Mouse (Mus musculus) myocyte (in vitro differentiated cells): Measurements from ENCODE around the gene Dzip1l.

Experiments used
- E2F4 ChIP-seq: IDR thresholded peaks from one replicate; pipeline ENCODE4 v1.6.1; 2011; ENCODE audit warnings: mild to moderate bottlenecking, control low read depth, moderate library complexity; ENCODE audit not compliant: insufficient read depth
- MAX ChIP-seq: IDR thresholded peaks from one replicate; pipeline ENCODE4 v1.6.1; 2011; ENCODE audit warnings: low read depth, mild to moderate bottlenecking, control low read depth
- MYOD1 ChIP-seq, 3 experiments: IDR thresholded peaks; one replicate each; pipeline ENCODE4 v1.6.1; 2011; ENCODE audit warnings: control low read depth in 2 of 3, low read depth in 2 of 3, mild to moderate bottlenecking in 2 of 3, moderate library complexity in 1 of 3; ENCODE audit not compliant: insufficient read length in 2 of 3, control insufficient read depth in 1 of 3
- MYOG ChIP-seq, 3 experiments: IDR thresholded peaks; one replicate each; pipeline ENCODE4 v1.6.1; 2011; ENCODE audit warnings: control low read depth in 2 of 3, low read depth in 2 of 3, mild to moderate bottlenecking in 2 of 3; ENCODE audit not compliant: insufficient read length in 2 of 3, control insufficient read depth in 1 of 3, insufficient read depth in 1 of 3
- POLR2A ChIP-seq: IDR thresholded peaks from one replicate; pipeline ENCODE4 v1.6.1; 2011; ENCODE audit warnings: low read depth, mild to moderate bottlenecking, control low read depth, moderate library complexity; ENCODE audit not compliant: insufficient read length
- POLR2AphosphoS2 ChIP-seq: IDR thresholded peaks from one replicate; pipeline ENCODE4 v1.6.1; 2011; ENCODE audit warnings: low read depth, control low read depth; ENCODE audit not compliant: insufficient read length
- REST ChIP-seq: IDR thresholded peaks from one replicate; pipeline ENCODE4 v1.6.1; 2011; ENCODE audit warnings: mild to moderate bottlenecking, control low read depth, moderate library complexity; ENCODE audit not compliant: insufficient read depth, insufficient read length
- SRF ChIP-seq: IDR thresholded peaks from one replicate; pipeline ENCODE4 v1.6.1; 2011; ENCODE audit warnings: low read depth; ENCODE audit not compliant: control insufficient read depth, insufficient read length
- TCF12 ChIP-seq: IDR thresholded peaks from one replicate; pipeline ENCODE4 v1.6.1; 2011; ENCODE audit warnings: mild to moderate bottlenecking, control low read depth; ENCODE audit not compliant: poor library complexity, insufficient read depth, severe bottlenecking
- USF1 ChIP-seq: IDR thresholded peaks from one replicate; pipeline ENCODE4 v1.6.1; 2011; ENCODE audit warnings: low read depth, mild to moderate bottlenecking, control low read depth, moderate library complexity

DNA sequence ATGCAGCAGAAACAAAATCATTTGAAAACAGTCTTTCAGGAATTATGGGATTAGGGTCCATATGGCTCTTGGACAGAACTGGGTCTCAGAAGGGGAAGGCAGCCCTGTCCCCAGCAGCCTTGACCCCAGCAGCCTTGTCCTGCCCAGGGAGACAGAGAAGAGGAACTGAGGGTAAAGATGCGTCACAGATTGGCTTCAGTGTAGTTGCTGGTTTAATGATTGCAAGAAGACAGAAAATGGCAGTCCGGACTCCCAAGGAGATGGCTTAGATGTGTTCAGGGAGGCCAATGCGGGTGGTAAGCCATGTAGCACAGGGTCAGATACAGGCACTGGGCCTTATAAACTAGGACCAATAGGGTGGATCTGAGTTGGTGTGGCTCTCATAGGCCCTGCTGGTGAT, 46.4 kb downstream of the Dzip1l start:
- TF ChIP-seq USF1 (no peak), MYOG (IDR thresholded peaks at IDR 0.05; ENCODE audit: control insufficient read depth in 1 of 3, insufficient read depth in 1 of 3, insufficient read length in 2 of 3, low read depth in 2 of 3) (no peak), POLR2A (no peak), TCF12 (no peak), POLR2AphosphoS2 (no peak), MYOD1 (IDR thresholded peaks at IDR 0.05; ENCODE audit: control insufficient read depth in 1 of 3, insufficient read length in 2 of 3, low read depth in 2 of 3) (no peak), E2F4 (no peak), SRF (no peak), REST (no peak), MAX (no peak)
